Mouse (Mus musculus): ENCODE results near the gene Rnf5.

DNA sequence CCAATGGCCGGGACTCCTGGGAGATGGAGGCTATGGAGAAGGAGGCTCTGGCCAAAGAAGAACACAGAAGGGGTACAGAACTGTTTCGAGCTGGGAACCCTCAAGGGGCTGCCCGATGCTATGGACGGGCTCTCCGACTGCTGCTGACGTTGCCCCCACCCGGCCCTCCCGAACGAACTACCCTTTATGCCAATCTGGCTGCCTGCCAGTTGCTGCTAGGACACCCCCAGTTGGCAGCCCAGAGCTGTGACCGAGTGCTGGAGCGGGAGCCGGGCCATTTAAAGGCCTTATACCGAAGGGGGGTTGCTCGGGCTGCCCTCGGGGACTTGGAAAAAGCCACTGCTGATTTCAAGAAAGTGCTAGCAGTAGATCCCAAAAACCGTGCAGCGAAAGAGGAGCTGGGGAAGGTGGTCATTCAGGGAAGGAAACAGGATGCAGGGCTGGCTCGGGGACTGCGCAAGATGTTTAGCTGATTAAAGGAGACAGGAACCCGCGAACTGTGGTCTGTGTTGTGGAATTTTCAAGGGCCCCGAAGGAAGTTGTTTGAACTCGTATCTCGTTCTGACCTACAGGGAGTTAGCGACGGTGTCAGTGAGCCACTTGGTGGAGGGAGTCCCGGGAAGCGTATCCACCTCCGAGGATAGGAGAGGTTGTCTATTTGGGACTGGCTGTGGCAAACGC is 42.5 kb upstream of the Rnf5 start:
- no peak for TF ChIP-seq CTCF (IDR thresholded peaks at IDR 0.05; ENCODE audit: borderline replicate concordance, control insufficient read depth, extremely low read depth, insufficient read depth, low read length, poor library complexity)
- TF ChIP-seq POLR2A (IDR thresholded peaks at IDR 0.05; ENCODE audit: control insufficient read depth, extremely low read depth, insufficient read depth, low read length, poor library complexity) = no peak
